Mouse (Mus musculus): ENCODE measurements around the gene Gm1043. TPM values are rescaled to one million over a fixed set of nuclear protein-coding genes. Genes with fewer than 3 reads are reported as not detected.
A peak's percentile ranks its signal among the peaks of the same experiment; 100 is the strongest.

Gm1043 gene
- total RNA-seq, 1 experiment from 2014 or later = not detected

DNA sequence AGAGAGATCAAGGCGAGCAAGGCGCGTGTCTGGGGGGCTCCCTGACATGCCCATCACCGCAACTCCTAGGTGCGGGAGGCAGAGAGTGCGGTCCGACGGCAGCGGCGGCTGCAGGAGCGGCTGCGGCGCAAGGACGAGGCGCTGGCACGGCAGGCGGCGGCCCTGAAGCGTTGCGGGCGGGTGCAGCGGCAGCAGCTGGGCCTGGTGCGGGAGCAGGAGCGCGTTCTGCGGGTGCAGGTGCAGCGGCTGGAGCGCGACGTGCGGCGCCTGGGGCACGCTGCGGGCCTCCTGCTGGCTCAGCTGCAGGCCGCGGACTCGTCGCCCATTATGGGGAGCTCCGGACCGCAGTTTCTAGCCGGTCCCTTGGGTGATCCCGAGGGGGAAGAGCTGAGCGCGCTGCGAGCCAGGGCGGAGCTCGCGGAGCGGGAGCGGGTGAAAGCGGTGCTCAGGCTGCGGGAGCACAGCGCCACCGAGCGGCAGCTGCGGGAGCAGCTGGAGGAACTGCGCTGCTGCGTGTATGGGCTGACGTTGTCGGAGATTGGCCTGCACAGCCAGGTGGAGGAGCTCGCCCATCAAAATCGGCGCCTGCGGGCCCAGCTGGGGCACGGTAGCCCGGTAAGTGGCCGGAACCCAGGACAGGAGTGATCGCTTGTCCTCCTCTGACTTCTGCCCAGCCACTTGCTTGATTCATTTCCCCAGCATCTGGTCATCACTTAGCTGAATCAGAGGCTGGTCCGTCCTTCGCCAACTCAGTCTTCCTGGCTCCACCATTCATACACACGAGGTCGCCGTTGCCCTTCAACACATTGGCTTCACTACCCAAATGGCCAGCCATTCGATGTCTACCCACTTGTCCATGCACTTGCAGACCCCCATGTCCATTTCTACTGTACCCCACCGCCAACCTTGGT lies 78.0 kb downstream of the Gm1043 start:
- peak; percentile 66 to 67 for ATAC-seq (replicated peaks in 1 of 2; ENCODE audit: insufficient read depth in 1 of 2, low FRiP score in 2 of 2, low TSS enrichment in 1 of 2, low read depth in 1 of 2, poor library complexity in 2 of 2, severe bottlenecking in 2 of 2)

GRCm38 (mm10) chr5:37176466-37176865 lies 91.3 kb downstream of the Gm1043 start:
- no peak for ATAC-seq (replicated peaks in 1 of 2; ENCODE audit: insufficient read depth in 1 of 2, low FRiP score in 2 of 2, low TSS enrichment in 1 of 2, low read depth in 1 of 2, poor library complexity in 2 of 2, severe bottlenecking in 2 of 2)

DNA sequence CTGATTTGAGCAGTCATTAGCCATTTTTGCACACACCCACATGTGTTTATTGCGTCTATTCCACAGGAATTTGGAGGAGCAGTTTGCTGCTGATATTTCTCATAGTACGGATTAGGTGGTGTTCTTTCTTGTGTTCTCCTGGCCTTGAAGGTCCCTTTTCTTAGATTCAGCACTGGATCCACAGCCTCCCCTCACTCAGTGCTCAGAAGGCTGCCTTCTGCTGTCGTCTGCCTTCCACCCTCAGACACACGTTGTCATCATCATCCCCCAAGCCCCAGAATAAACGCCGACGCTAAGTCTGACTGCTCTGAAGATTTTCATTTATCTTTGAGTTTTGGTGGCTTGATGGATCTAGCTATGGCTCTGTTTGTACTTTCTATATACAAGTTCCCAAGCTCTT lies 91.9 kb downstream of the Gm1043 start:
- ATAC-seq (replicated peaks in 1 of 2; ENCODE audit: insufficient read depth in 1 of 2, low FRiP score in 2 of 2, low TSS enrichment in 1 of 2, low read depth in 1 of 2, poor library complexity in 2 of 2, severe bottlenecking in 2 of 2) = no peak

GRCm38 (mm10) chr5:37178811-37179210 lies 93.6 kb downstream of the Gm1043 start:
- no peak for ATAC-seq (replicated peaks in 1 of 2; ENCODE audit: insufficient read depth in 1 of 2, low FRiP score in 2 of 2, low TSS enrichment in 1 of 2, low read depth in 1 of 2, poor library complexity in 2 of 2, severe bottlenecking in 2 of 2)

DNA sequence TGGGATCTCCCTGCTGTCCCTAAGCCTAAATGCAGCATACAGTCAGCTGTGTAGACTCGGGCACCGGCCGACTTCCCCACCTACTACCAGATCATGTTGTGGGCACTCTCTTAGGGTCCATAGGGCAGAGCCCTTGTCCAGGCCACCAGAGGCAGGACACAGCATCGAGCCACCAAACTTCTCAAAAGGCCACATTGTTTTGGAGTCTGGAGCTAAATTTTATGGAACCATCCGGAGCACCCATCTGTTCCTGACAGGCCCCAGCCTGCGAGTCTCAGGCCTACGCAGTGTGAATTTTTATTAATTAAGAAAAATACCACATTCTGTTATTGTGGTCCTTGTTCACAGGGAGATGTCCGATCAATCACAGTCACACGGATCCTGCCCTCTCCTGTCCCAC lies 94.7 kb downstream of the Gm1043 start:
- ATAC-seq (replicated peaks in 1 of 2; ENCODE audit: insufficient read depth in 1 of 2, low FRiP score in 2 of 2, low TSS enrichment in 1 of 2, low read depth in 1 of 2, poor library complexity in 2 of 2, severe bottlenecking in 2 of 2) = no peak

GRCm38 (mm10) chr5:37180624-37181023 lies 95.5 kb downstream of the Gm1043 start:
- ATAC-seq (replicated peaks in 1 of 2; ENCODE audit: insufficient read depth in 1 of 2, low FRiP score in 2 of 2, low TSS enrichment in 1 of 2, low read depth in 1 of 2, poor library complexity in 2 of 2, severe bottlenecking in 2 of 2) = no peak

DNA sequence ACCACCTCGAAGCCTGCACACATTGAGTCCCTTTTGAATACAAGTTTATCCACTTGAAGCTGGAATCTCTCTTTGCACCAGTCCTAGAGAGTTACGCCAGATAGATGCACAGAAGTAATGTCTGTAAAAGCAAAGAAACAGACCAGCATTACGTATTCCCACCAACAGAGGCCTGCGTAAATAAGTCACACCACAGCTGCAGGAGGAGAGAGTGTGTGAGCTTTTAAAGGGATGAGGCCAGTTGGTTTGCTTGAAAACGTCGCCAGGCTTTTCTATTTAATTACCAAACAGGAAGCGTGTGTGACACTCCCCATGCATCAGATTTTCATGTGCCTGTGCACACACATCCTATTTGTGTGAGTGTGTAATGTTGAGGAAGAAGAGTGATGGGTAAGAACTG lies 99.4 kb downstream of the Gm1043 start:
- no peak for ATAC-seq (replicated peaks in 1 of 2; ENCODE audit: insufficient read depth in 1 of 2, low FRiP score in 2 of 2, low TSS enrichment in 1 of 2, low read depth in 1 of 2, poor library complexity in 2 of 2, severe bottlenecking in 2 of 2)

DNA sequence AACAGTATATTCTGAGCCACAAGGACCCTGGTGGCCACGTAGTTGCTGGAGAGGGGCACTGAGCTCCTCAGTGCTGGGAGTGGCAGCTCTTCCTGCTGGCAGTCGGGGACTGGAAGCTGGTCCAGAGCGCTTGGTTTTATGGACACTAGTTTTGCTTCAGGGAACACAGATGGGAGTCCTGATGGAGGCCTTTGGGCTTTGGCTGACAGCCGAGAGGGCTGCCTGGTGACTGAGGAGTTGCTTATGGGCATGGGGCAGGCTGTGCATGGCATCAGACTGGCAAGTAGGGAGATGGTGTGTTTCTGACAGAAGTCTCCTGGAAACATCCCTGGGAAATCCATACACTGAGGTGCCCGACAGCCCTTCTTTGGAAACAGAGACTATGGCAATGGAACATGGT lies 105.2 kb downstream of the Gm1043 start:
- ATAC-seq (replicated peaks in 1 of 2; ENCODE audit: insufficient read depth in 1 of 2, low FRiP score in 2 of 2, low TSS enrichment in 1 of 2, low read depth in 1 of 2, poor library complexity in 2 of 2, severe bottlenecking in 2 of 2) = no peak

- no peak for ATAC-seq (replicated peaks in 1 of 2; ENCODE audit: insufficient read depth in 1 of 2, low FRiP score in 2 of 2, low TSS enrichment in 1 of 2, low read depth in 1 of 2, poor library complexity in 2 of 2, severe bottlenecking in 2 of 2)
Observed at GRCm38 (mm10) chr5:37196196-37196595, 111.0 kb downstream of the Gm1043 start.

DNA sequence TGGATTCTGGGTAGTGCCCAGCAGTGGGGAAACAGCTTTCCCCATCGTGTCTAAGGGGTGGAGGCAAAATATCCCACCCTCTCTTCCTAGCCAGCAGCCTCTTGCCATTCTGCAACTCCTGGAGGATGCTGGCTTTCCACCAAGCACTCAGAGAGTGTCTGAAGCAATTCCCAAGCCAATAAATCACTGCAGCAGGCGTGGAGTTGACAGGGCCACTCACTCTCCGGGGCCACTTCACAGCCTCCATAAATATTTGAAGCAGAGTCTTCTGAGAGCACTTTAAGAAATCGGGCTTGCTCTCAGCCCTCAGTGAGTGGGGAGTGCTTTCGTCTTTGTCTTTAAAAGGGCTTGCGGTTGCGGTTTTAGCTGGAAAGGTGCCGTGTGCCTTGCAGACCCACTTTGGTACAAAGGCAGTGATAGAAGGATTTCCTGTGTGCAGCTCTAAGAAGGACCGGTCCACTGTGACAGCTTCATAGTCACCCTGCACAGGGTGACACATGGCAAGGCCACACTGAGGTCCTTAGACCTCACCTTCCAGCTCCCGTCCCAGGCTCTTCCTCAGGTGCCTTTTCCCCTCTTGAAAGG lies 111.6 kb downstream of the Gm1043 start:
- peak in 1 of 2 experiments; percentile 37; a peak in 1 of 4 replicates for ATAC-seq (replicated peaks in 1 of 2; ENCODE audit: insufficient read depth in 1 of 2, low FRiP score in 2 of 2, low TSS enrichment in 1 of 2, low read depth in 1 of 2, poor library complexity in 2 of 2, severe bottlenecking in 2 of 2)

GRCm38 (mm10) chr5:37197423-37197822 lies 112.3 kb downstream of the Gm1043 start:
- ATAC-seq (replicated peaks in 1 of 2; ENCODE audit: insufficient read depth in 1 of 2, low FRiP score in 2 of 2, low TSS enrichment in 1 of 2, low read depth in 1 of 2, poor library complexity in 2 of 2, severe bottlenecking in 2 of 2) = no peak

GRCm38 (mm10) chr5:37198011-37198688 lies 113.0 kb downstream of the Gm1043 start:
- ATAC-seq (replicated peaks in 1 of 2; ENCODE audit: insufficient read depth in 1 of 2, low FRiP score in 2 of 2, low TSS enrichment in 1 of 2, low read depth in 1 of 2, poor library complexity in 2 of 2, severe bottlenecking in 2 of 2) = no peak

- ATAC-seq (replicated peaks in 1 of 2; ENCODE audit: insufficient read depth in 1 of 2, low FRiP score in 2 of 2, low TSS enrichment in 1 of 2, low read depth in 1 of 2, poor library complexity in 2 of 2, severe bottlenecking in 2 of 2) = no peak
Observed at GRCm38 (mm10) chr5:37202285-37202684, 117.1 kb downstream of the Gm1043 start.

DNA sequence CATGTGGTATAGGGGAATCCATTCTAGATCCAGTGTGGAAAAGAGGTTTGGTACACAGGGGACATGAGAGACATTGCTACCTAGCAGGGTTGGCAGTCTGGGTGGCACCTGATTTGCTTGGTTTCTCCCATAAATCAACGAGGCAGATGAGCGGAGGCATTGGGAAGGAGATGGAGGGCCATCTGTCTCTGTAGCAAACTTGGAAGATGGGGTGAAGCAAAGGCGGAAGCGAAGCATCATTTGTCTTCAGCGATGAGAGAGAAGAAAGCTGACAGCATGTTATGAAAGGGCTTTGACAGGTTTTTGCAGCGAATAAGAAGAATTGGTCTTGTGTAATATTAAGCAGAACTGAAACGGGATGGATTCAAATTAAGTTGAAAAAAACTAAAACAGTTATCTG lies 119.7 kb downstream of the Gm1043 start:
- ATAC-seq (replicated peaks in 1 of 2; ENCODE audit: insufficient read depth in 1 of 2, low FRiP score in 2 of 2, low TSS enrichment in 1 of 2, low read depth in 1 of 2, poor library complexity in 2 of 2, severe bottlenecking in 2 of 2) = no peak

DNA sequence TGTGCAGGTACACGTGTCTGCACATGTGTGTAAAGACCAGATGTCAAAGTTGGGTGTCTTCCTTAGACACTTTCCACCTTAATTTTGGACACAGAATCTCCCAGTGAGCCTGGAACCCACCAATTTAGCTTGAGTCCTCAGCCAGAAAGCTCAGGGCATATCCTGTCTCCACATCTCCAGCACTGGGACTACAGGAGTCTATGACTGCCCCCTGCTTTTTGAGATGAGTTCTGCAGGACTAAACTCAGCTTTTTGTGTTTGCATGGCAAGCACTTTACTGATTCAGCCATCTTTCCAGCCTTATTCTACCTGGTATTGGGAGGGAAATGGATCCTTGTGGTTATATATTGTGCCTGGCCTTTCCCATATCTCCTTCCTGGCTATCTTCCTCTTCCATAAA lies 120.2 kb downstream of the Gm1043 start:
- ATAC-seq (replicated peaks in 1 of 2; ENCODE audit: insufficient read depth in 1 of 2, low FRiP score in 2 of 2, low TSS enrichment in 1 of 2, low read depth in 1 of 2, poor library complexity in 2 of 2, severe bottlenecking in 2 of 2) = no peak

DNA sequence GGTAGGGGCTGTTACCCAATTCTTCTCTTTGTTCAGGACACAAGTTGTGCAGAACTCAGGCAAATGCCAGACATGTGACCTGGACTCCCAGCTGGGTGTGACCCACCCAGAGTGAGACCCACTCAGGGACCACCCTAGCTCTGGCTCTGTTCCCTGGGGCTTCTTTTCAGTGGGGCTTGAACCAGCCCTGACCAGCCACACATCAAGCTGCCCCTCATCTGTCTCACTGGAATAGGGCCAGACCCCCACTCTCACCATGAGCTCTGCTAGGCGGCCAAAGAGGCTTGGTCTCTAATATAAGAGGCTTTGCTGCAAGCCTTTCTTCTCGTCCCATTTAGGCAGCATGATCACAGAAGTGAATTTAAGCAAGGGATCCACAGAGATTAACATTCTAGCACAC lies 121.2 kb downstream of the Gm1043 start:
- ATAC-seq (replicated peaks in 1 of 2; ENCODE audit: insufficient read depth in 1 of 2, low FRiP score in 2 of 2, low TSS enrichment in 1 of 2, low read depth in 1 of 2, poor library complexity in 2 of 2, severe bottlenecking in 2 of 2) = no peak

- ATAC-seq (replicated peaks in 1 of 2; ENCODE audit: insufficient read depth in 1 of 2, low FRiP score in 2 of 2, low TSS enrichment in 1 of 2, low read depth in 1 of 2, poor library complexity in 2 of 2, severe bottlenecking in 2 of 2) = no peak
Observed at GRCm38 (mm10) chr5:37212938-37213708, 128.0 kb downstream of the Gm1043 start.

DNA sequence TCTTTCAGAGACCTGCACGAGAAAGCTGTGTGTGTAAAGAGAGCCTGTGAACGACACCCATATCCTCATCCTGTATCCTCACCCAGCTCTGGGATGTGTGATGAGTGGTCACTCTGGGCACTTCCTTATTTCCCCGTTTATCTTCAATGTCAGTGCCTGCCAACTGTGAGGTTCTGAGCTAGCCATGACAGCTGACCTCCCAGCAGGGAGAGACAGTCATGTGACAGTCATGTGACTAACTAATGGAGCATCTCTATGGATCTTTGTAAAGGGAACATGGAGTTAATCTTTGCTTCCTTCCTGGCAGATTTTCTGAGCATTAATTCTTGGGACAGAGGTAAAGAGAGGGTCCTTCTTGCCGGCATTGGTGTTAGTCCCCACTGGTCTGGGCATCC lies 128.5 kb downstream of the Gm1043 start:
- ATAC-seq (replicated peaks in 1 of 2; ENCODE audit: insufficient read depth in 1 of 2, low FRiP score in 2 of 2, low TSS enrichment in 1 of 2, low read depth in 1 of 2, poor library complexity in 2 of 2, severe bottlenecking in 2 of 2) = no peak

Measured in hematopoietic stem cell, adult 5-6 weeks (primary cell).